Mouse (Mus musculus) stomach, postnatal 0 days (tissue): ENCODE measurements at regions not wholly inside any gene's neighbourhood (a gene's known extent, or its start where the extent isn't known, plus 50 kb on each side); places are given as distances from the start of the nearest gene placed in this dataset.

ENCODE experiments used
- CTCF ChIP-seq: IDR thresholded peaks from 2 replicates; pipeline ENCODE4 v1.5.1; 2016; ENCODE audit warnings: antibody characterized with exemption, low read depth, mild to moderate bottlenecking, moderate library complexity
- EP300 ChIP-seq: optimal IDR thresholded peaks from 2 replicates; pipeline ENCODE3; 2016; ENCODE audit warnings: antibody characterized with exemption

DNA sequence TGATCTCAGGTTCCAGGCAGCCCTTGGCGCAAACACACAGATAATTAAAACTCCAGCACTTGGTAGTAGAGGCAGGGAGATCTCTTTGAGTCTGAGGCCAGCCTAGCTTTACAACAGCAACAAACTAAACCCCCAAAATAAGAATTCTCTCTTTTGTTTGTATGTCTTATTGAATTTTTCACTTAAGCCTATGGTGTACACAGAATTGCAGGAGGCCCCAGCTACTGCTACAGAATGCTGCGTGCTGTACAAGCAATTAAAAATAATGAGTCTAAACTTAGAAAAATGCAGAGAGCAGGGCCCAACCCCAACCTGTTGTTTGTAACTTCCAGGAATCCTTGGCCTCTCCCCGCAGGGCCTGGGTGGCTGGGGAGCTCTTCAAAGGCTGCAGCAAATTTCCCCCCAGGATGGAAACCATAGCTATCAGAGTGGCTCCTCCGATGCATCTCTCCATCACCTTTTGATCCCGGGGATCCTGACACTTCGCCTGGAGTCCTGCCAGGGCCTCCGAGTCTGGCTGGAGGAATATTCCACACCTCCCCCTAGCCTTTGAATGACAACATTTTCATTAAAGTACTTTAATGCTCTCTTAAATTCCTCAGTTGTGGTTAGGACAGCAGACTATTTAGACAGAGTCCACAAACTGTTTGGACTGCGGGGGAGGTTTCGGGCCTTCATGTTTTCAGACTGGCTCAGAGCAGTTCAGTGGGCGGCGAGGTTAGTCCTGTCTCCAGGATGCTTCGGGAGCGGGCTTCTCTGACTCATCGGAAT lies 116.7 kb upstream of the Myocd start:
- TF ChIP-seq CTCF (no peak), EP300 (no peak)
